Mouse (Mus musculus) kidney, postnatal 25 days (tissue): ENCODE measurements around the gene Sppl2b.
A peak's percentile ranks its signal among the peaks of the same experiment; 100 is the strongest.
"Not testable (repeated sequence)": the region's sequence is repeated elsewhere in the genome, so short reads cannot be mapped to it uniquely, and the experiment has no call there.

Experiments
- DNase-seq, 2 experiments: peaks; one replicate each; pipeline ENCODE4 v3.0.0; 2021; ENCODE audit warnings: mixed read lengths in 2 of 2

Sppl2b gene

DNA sequence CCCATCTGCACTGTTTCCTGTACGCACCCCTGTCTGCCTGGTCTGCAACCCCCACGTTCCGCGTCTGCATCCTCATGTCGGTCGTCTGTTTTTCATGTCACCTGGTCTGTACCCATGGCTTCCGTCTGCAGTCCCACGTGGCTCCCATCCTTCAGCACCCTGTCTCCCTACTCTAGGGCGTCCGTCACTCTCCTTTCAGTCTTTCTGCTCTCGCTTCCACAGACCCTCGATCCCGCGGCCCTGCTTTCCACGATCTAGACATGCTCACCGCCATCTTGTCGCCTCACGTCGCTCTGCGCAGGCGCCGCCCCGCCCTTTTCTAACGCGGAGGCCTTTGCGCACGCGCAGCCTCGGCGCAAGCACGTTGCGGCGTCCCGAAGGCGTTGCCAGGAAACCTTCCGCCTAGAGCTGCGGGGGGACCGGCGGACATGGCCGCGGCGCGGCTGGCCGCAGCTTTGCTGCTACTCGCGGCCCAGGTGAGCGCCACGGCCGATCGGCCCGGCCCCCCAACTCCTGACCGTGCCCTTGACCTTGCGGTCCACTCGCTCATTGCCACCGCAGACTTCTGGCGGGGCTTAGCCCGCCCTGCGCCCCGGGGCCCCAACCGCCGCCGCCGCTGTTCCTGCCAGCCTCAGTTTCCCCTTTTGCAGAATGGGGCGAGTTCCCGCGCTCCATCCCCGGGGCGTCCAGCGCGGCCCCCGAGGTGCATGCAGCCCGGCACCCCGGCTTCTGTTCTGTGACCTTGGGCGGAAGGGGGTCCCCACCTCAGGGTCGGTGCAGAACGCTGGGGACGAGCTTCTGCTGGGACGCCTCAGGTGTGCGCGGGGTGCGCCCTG, at the start of gene Sppl2b, which contains the start of gene Lsm7:
Sppl2b (plus strand) TSS at position 363 of the 836 bp plus-strand sequence.
Lsm7 (minus strand) TSS at position 297 of the 836 bp plus-strand sequence.
- peak; percentile 96 for DNase-seq

GRCm38 (mm10) chr10:80805322-80805721, 49.8 kb upstream of the Sppl2b start:
- no peak for DNase-seq

GRCm38 (mm10) chr10:80805925-80806324, 49.1 kb upstream of the Sppl2b start:
- DNase-seq, result peak; percentile 75 to 82

- no peak for DNase-seq
These were observed 48.6 kb upstream of the Sppl2b start for GRCm38 (mm10) chr10:80806341-80807056.

GRCm38 (mm10) chr10:80807057-80807627, 47.9 kb upstream of the Sppl2b start:
- DNase-seq, result peak; percentile 77 to 87

- DNase-seq, result no peak
These were observed 46.7 kb upstream of the Sppl2b start for GRCm38 (mm10) chr10:80808099-80808984.

GRCm38 (mm10) chr10:80808985-80809632, 46.0 kb upstream of the Sppl2b start:
- no peak for DNase-seq

DNA sequence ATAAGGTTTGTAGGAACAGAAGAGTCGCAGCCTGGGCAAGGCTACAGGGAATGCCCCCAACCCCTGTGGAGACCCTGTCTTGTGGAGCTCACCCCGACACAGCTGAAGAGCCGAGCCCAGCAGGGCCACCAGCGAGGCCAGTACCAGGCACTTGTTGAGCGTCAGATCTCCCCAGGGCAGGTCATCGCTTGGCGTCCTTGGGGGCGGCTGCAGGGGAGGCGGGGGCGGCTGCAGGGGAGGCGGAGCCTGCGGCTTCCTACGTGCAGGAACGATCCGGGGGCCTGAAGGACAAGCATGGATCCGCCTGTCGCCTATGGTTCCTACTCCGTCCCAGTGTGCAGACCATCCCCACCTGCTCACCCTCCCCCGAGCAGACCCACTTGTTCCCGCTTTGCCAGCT, 45.0 kb upstream of the Sppl2b start:
- no peak for DNase-seq

- no peak for DNase-seq
These were observed 42.6 kb upstream of the Sppl2b start for GRCm38 (mm10) chr10:80812391-80813041.

DNA sequence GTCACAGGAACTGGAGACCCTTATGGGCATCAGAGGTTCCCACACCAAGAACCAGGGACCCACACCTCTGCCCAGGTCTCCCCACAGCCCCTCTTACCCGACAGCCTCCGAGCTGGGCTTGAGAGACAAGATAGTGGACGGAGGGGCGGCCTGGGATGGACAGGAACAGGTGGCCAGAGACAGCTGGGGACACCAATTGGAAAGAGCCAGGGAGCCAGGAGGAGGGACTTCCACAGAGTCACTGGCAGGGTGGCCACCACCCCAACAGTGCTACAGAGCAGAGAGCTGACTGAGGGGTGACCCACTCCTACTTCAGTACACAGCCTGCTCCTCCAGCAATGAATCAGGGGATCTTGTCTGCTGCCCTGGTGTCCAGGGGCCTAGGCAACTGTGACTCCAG, 41.7 kb upstream of the Sppl2b start, which contains the start of gene Jsrp1:
Jsrp1 (minus strand) TSS at position 133 of the 400 bp plus-strand sequence.
- no peak for DNase-seq

DNA sequence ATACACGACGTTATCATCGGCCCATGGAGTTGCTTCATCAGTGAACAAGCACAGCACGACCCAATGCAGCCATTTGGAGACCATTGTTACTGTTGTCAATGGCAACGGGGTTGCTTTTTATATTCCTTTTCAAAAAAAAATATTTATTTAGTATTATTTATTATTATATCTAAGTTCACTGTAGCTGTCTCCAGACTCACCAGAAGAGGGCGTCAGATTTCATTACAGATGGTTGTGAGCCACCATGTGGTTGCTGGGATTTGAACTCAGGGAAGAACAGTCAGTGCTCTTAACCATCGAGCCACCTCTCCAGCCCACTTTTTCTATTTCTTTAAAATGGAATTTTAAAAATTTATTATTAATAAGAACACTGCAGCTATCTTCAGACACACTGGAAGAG, 40.3 kb upstream of the Sppl2b start:
- DNase-seq, result no peak

- DNase-seq, result not testable (repeated sequence)
These were observed 38.8 kb upstream of the Sppl2b start for GRCm38 (mm10) chr10:80816303-80816702.

DNA sequence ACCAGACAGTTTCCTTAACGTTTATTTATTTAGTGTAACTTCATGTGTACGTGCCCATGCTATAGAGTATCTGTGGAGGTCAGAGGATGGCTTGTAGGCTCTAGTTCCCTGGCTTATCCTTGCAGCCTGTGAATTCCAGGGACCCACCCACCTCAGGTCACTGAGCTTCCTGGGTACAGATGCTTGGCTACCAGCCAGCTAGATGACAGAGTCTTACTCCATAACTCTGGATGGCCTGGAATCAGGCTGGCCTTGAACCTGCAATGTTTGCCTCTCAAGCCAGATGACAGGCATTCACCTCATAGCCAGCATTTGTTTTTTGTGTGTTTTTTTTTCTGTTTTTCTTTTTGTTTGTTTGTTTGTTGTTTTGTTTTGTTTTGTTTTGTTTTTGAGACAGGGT, 37.9 kb upstream of the Sppl2b start:
- DNase-seq, result no peak

DNA sequence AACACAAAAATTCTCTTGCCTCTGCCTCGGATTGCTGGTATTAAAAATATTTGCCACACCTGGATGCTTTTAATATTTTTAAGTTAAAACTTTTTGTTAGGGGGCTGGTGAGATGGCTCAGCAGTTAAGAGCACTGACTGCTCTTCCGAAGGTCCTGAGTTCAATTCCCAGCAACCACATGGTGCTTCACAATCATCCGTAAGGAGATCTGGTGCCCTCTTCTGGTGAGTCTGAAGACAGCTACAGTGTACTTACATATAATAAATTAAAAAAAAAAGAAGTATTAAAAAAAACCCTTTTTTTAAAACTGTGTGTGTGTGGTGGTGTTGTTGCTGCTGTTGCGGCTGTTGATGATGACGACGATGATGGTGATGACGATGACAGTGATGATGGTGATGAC, 37.1 kb upstream of the Sppl2b start:
- DNase-seq, result not testable (repeated sequence)

GRCm38 (mm10) chr10:80818599-80819281, 36.3 kb upstream of the Sppl2b start:
- DNase-seq, result no peak

GRCm38 (mm10) chr10:80819406-80819805, 35.7 kb upstream of the Sppl2b start:
- peak; percentile 75 to 87 for DNase-seq

GRCm38 (mm10) chr10:80821991-80822390, 33.1 kb upstream of the Sppl2b start:
- peak; percentile 38 to 65 for DNase-seq

DNA sequence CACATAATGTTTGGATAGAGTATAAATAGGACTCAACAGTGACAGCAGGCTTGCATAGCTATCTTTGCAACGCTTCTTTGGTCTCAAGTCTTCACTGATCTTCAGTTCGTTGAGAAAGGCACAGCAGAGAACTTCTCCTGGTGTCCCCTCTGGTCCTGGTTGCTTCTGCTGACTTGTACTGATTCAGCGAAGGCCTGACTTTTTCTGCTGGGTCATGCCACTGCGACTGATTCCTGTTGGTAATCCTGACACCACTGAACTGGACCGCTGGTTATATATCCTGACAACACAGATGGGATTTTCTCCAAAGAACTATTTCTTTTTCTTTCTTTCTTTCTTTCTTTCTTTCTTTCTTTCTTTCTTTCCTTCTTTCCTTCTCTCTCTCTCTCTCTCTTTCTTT, 32.5 kb upstream of the Sppl2b start:
- no peak for DNase-seq

GRCm38 (mm10) chr10:80823316-80823715, 31.8 kb upstream of the Sppl2b start:
- DNase-seq, result no peak

GRCm38 (mm10) chr10:80823847-80824643, 31.0 kb upstream of the Sppl2b start:
- DNase-seq, result peak in 1 of 2 experiments; percentile 29
